Mouse (Mus musculus) small intestine, adult 2 months (tissue): ENCODE results near the gene Lrrc43.

Experiments
- CTCF ChIP-seq: fragments of 200-500 bp; IDR thresholded peaks from 2 replicates; pipeline ENCODE4 v1.5.1; 2012; ENCODE audit warnings: low read depth, mild to moderate bottlenecking, control low read depth, inconsistent platforms, low read length, moderate library complexity, mixed read lengths; ENCODE audit not compliant: insufficient replicate concordance, insufficient read length; ENCODE audit errors: extremely low read depth
- POLR2A ChIP-seq: fragments of 200-500 bp; IDR thresholded peaks from 2 replicates; pipeline ENCODE4 v1.6.1; 2012; ENCODE audit warnings: low read depth, mild to moderate bottlenecking, control low read depth, inconsistent platforms, low read length, moderate library complexity

DNA sequence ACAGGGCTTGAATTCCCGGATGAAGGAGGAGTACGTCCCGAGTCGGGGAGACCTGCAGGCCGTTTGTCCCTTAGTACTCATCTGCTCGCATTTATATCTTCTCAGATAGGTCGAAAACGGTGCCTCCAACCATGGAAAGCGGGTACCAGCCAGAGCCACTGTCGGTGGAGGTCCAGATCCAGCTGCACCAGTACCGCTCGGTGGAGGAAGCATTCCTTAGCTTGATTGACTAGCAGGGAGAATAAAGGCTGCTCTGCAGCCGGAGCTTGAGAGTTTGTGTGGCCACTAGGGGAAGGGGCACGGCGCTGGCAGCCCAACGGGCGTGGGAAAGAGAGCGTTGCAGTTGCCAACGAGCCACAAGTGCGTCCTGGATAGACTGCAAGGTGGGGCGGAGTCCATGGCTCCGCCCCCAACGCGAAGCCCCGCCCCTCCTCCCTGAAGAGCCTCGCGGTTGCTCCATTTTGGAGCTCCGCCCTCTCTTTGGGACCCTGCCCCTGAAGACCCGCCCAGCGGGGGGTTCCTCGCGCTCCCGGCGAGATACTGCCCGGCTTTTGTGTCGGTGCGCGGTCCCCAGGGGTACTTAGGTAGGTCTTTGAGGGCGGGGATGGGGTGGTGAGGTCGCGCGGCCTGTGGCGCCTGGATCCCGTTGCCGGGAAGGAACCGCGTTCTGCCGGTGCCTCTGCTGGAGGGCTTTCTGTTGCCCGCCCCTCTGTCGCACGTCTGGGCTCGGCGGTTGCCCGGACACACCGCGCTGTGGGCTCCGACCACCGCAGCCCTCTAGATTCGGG is 19.0 kb downstream of the Lrrc43 start:
- TF ChIP-seq CTCF: no peak
- no peak for TF ChIP-seq POLR2A
